Mouse (Mus musculus) liver, adult (tissue): ENCODE measurements at regions not wholly inside any gene's neighbourhood (a gene's known extent, or its start where the extent isn't known, plus 50 kb on each side); places are given as distances from the start of the nearest gene placed in this dataset.

ENCODE experiments used
- GATA4 ChIP-seq: IDR thresholded peaks from 2 replicates; pipeline ENCODE4 v1.6.1; 2014; ENCODE audit warnings: mild to moderate bottlenecking, low read length; ENCODE audit not compliant: insufficient replicate concordance

- TF ChIP-seq GATA4, result no peak
Observed at GRCm38 (mm10) chr17:88197381-88197780, 132.3 kb upstream of the Fbxo11 start.

- no peak for TF ChIP-seq GATA4
Observed at GRCm38 (mm10) chr17:88201249-88201970, 136.3 kb upstream of the Fbxo11 start.

- no peak for TF ChIP-seq GATA4
Observed at GRCm38 (mm10) chr17:88202214-88202613, 137.1 kb upstream of the Fbxo11 start.

- TF ChIP-seq GATA4, result no peak
Observed at GRCm38 (mm10) chr17:88209565-88209964, 144.5 kb upstream of the Fbxo11 start.

GRCm38 (mm10) chr17:88212121-88212520 lies 147.0 kb upstream of the Fbxo11 start:
- TF ChIP-seq GATA4, result no peak

GRCm38 (mm10) chr17:88214746-88215145 lies 149.7 kb upstream of the Fbxo11 start:
- TF ChIP-seq GATA4, result no peak

- TF ChIP-seq GATA4, result no peak
Observed at GRCm38 (mm10) chr17:88222379-88222955, 157.4 kb upstream of the Fbxo11 start.

- no peak for TF ChIP-seq GATA4
Observed at GRCm38 (mm10) chr17:88240476-88240875, 175.4 kb upstream of the Fbxo11 start.

GRCm38 (mm10) chr17:88248625-88249024 lies 183.5 kb upstream of the Fbxo11 start:
- TF ChIP-seq GATA4, result no peak

GRCm38 (mm10) chr17:88251949-88252521 lies 186.9 kb upstream of the Fbxo11 start:
- TF ChIP-seq GATA4, result no peak

GRCm38 (mm10) chr17:88255744-88256598 lies 184.5 kb upstream of the Foxn2 start:
- no peak for TF ChIP-seq GATA4

GRCm38 (mm10) chr17:88256599-88257544 lies 183.6 kb upstream of the Foxn2 start:
- TF ChIP-seq GATA4, result no peak; the same call in 1 of the 2 replicates

- no peak for TF ChIP-seq GATA4
Observed at GRCm38 (mm10) chr17:88258361-88258796, 182.1 kb upstream of the Foxn2 start.

- no peak for TF ChIP-seq GATA4
Observed at GRCm38 (mm10) chr17:88260176-88260575, 180.3 kb upstream of the Foxn2 start.

GRCm38 (mm10) chr17:88260826-88261225 lies 179.7 kb upstream of the Foxn2 start:
- no peak for TF ChIP-seq GATA4

GRCm38 (mm10) chr17:88261556-88261955 lies 179.0 kb upstream of the Foxn2 start:
- TF ChIP-seq GATA4, result no peak
